Mouse (Mus musculus) cerebellum, postnatal 10 days (tissue): ENCODE measurements at regions not wholly inside any gene's neighbourhood (a gene's known extent, or its start where the extent isn't known, plus 50 kb on each side); places are given as distances from the start of the nearest gene placed in this dataset.
A peak's percentile ranks its signal among the peaks of the same experiment; 100 is the strongest.

Experiments
- DNase-seq, 2 experiments: peaks; one replicate each; pipeline ENCODE4 v3.0.0; 2021; ENCODE audit warnings: mixed read lengths in 2 of 2

GRCm38 (mm10) chr19:23044510-23045464, 96.2 kb upstream of the Klf9 start:
- DNase-seq: no peak

GRCm38 (mm10) chr19:23051456-23051855, 89.6 kb upstream of the Klf9 start:
- DNase-seq: no peak

GRCm38 (mm10) chr19:23054440-23054839, 86.6 kb upstream of the Klf9 start:
- no peak for DNase-seq

GRCm38 (mm10) chr19:23055916-23056805, 84.9 kb upstream of the Klf9 start:
- DNase-seq: no peak

DNA sequence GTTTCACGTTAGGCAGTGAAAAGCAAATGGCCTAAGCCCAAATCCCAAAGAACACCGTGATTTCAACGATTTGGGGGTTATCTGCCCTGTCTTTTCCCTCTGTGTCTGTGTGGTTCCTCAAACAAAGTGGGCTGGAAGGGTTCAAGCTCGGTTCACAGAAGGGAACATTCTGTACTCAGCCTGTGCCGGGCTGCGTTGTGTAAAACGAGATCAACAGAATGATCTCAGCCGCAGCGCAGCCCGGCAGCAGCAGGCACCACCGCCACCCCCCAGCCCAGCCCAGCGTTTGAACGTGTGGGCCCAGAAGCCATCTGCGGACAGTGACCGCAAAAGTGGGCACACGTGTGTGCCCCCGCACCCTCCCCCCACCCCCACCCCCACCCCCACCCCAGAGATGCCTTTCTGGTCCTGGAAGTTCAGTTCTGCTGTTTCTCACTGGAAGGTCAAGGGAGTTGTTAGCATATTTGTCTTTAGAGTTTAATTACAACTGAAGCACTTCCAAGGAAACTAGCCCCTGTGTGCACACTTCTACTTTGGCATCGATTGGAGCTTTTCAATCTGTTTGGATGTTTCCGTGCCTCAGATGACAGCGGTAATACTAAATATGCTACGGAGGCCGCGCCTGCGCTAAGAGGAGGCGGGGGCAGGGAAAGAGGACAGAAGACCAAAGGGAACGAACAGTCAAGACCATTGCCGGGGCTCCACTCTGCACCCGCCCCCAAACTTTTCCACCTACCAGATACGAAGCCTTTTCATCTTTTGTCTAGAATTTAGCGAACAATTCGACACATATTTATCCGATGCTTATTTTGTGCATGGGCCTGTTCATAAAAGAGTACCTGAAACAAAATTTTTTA, 83.9 kb upstream of the Klf9 start:
- DNase-seq: peak; percentile 86 to 89

- peak; percentile 63 to 73 for DNase-seq
These were observed 83.1 kb upstream of the Klf9 start for GRCm38 (mm10) chr19:23057739-23058501.

GRCm38 (mm10) chr19:23058502-23058900, 82.5 kb upstream of the Klf9 start:
- DNase-seq: peak in 1 of 2 experiments; percentile 16

GRCm38 (mm10) chr19:23061081-23061640, 79.9 kb upstream of the Klf9 start:
- no peak for DNase-seq

DNA sequence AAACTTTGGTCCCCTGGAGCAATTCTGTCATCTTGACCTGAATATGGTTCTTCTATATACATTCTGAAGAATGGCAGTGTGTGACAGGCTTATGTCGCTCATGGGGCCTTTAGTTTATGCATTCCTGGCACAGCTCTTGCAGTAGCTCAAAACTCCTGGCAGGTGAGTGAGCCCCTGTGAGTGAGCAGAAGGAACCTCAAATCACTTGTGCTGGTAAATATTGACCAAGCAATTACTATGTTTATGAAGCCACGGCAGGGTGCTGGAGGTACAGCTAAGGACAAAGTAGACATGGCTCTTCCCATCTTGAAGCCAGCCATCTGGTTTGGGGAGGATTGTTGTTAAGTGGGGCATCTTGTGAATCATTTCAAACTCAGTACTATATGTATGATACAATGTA, 79.1 kb upstream of the Klf9 start:
- DNase-seq: no peak

- DNase-seq: no peak
These were observed 78.2 kb upstream of the Klf9 start for GRCm38 (mm10) chr19:23062851-23063250.

DNA sequence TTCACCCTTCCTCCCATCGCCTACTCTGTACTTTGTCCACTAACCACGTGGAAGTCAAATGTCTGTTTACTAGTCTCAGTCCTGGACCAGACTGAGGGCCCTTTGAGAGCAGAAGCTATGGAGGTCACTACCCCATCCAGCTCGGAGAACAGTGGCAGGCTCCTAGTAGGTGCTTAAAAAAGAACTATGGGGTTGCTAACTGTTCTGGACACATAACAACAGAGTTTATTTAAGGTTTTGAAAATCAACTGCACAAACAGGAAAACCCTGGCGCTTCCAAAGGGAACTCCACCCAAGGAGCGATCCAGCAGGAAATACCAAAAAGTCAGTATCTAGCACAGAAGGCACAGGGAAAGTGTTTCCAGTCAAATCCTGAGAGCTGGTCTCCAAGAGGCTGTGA, 75.5 kb upstream of the Klf9 start:
- no peak for DNase-seq

DNA sequence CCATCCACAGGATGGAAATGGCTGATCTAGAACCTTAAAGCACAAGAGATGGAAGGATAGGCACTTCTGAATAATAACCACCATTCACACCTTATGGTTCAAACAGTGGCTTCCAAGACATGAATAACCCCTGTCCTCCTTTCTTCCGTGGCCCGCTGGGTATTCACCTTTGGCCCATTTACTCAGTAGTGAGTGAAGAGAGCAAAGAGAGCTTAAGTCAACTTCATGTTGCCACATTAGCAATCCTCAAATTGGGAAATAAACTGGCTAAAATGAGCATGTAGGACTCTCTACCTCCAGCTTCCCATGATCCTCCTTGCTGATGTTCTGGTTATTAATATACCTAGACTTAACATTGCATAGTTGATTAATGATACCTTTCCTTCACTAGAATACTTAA, 74.3 kb upstream of the Klf9 start:
- no peak for DNase-seq

DNA sequence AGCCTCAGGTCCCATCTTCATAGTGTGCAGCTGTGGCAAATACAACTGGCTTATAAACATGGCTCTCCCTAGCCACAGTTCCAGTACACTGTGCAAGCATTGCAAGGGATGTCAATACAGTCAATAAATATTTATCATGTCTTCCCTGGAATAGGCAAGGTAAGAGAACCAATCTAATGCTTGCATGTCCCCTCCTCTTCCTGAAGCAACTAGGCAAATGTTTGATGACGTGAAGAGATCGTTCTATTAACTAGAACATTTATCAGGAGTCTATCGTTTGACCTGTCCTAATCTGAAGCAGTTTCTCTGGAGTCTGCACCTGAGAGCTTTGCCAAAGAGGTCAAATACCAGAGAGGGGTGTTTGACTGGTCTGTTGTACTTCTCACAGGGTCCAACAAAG, 72.4 kb upstream of the Klf9 start:
- DNase-seq: no peak

DNA sequence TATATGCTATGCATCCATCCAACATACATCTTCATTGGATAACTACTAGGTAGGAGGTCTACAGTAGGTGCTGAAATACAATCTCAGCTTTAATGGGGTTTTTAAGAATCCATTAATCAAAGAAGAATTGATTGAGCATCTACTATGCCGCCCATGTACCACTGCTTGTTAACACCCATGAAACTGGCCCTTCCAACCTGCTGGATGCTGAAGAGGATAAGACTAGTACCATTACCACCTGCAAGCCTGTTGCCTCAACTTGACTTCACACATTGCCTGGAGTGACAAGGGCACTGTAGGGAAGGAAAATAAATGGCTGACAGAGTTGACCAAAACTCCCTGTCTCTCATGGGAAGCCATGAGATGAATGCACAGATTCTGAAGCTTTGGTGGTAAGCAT, 71.4 kb upstream of the Klf9 start:
- no peak for DNase-seq

- no peak for DNase-seq
These were observed 70.0 kb upstream of the Klf9 start for GRCm38 (mm10) chr19:23071000-23071399.

DNA sequence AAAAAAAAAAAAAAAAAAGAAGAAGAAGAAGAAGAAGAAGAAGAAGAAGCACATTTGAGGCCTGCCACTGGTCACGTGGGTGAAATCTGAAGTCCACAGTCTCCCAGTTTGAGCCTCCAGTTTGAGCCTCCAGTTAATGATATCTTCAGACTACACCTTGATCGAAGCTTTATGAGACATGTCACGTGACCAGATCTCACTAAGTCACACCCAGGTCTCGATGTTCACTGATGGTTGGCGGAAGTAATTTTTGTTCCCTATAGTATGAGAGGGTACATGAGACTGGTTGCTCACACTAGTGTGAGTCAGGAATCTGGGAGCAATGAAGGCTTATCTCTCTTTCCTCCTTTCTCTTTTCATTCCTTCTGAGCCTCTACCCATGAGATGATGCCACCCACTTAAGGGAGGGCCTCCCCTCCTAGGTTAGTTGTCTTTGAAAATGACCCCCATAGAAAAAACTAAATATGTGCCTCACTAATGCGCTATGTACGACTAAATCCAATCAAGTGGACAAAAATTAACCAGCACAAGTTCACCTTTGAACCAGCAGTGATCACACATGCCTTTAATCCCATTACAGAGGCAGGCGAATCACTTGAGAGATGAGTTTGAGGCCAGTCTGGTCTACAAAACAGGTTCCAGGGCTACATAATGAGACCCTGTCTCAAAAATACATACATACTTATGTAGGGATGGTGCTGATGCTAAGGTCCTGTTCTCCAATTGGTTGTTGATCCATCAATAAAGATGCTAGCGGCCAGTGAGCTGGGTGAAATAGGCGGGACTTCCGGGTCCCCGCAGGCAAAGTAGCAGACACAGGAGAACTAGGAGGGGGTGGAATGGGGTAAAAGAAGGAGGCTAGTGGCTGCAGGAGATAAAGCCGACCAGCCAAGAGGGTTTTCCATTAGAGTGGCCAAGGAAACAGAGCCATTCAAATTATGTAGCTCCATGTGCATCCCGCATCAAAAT, 66.1 kb upstream of the Klf9 start:
- no peak for DNase-seq

DNA sequence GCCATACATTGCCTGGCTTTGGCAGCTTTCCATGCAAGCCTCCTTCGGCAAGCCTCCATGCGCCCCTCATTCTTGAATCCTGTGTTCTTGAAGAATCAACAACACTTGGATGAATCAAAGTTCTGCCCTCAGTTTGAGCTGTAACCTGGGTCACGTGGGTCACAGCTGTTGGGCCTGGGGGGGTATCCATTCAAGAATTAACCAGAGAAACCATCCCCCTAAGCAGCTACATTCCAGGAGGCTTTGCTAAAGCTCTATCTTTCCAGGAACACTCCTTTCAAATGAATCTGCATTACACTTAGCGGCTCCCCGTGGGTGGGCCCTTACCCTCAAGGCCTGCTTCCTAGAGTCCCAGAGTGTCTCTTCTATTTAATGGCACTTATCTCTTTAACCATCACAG, 65.2 kb upstream of the Klf9 start:
- no peak for DNase-seq

DNA sequence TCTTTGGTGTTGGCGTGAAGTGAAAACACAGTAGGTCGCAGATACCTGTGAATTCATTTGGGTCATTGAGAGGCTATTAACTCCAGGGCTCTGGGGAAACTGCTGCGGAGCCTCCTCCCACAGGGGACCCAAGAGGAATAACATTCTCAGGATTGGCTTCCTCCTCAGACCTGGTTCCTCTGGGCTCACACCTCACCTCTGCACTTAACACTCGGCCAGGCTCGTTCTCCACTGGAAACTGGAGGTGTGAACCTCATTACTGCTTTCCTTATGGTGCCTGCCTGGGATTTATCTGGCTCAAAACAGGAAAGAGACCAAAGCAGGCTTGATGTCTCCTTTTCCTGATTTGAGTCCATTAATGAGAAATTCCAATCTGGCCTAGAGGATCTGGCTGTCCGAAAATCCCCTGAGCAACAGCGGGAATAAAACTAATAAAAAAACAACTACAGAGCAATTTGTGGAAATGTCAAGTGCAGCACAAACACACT, 55.8 kb upstream of the Klf9 start:
- no peak for DNase-seq

- no peak for DNase-seq
These were observed 53.5 kb upstream of the Klf9 start for GRCm38 (mm10) chr19:23087575-23087974.

DNA sequence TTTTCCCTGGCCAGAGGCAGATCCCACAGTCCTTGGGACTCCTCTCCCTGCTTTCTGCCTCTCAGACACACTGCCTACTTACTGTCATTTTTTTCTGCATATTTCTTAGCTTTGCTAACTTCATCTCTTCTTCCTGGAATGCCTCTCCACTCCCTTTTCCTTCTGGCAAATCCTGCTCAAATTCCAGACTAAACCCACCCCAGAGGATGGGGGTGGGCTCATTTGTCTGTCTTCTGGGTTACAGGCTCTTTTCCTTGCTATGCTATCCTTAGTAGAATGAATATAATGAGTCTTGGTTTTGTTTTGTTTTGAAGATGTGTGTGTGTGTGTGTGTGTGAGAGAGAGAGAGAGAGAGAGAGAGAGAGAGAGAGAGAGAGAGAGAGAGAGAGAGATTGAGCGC, 51.9 kb upstream of the Klf9 start:
- no peak for DNase-seq
